Mouse (Mus musculus) testis, adult 2 months (tissue): Measurements from ENCODE around the gene Meis1.

Experiments used
- CTCF ChIP-seq: fragments of 200-500 bp; IDR thresholded peaks from 2 replicates; pipeline ENCODE4 v1.5.1; 2012; ENCODE audit warnings: low read depth, mild to moderate bottlenecking, inconsistent platforms, low read length, moderate library complexity; ENCODE audit not compliant: control insufficient read depth, insufficient read depth, insufficient replicate concordance
- POLR2A ChIP-seq: fragments of 200-500 bp; IDR thresholded peaks from 2 replicates; pipeline ENCODE4 v1.6.1; 2012; ENCODE audit warnings: low read depth, mild to moderate bottlenecking, inconsistent platforms, low read length, moderate library complexity; ENCODE audit not compliant: control insufficient read depth

DNA sequence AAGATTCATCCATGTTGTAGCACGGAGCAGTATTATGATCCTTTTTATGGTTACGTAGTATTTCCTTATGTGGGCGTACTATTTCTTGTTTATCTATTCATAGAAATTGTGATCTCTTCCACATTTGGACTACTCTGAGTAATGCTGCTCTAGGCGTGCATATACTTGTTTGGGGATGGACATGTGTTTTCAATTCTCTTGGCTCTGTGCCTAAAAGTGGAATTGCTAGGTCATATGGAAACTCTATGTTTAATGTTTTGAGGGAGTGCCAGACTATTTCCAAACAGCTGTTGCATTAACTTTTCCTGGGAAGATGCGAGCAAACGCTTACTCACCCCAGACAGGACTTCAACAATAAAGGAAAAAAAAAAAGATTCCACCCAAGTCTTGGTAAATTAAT is 173.3 kb downstream of the Meis1 start:
- TF ChIP-seq POLR2A, result no peak
- TF ChIP-seq CTCF, result no peak
